Mouse (Mus musculus) MEL-GATA-1-ER (cell line): ENCODE measurements at regions not wholly inside any gene's neighbourhood (a gene's known extent, or its start where the extent isn't known, plus 50 kb on each side); places are given as distances from the start of the nearest gene placed in this dataset.

Experiments
- DNase-seq: peaks from one replicate; pipeline ENCODE4 v3.0.0-alpha.2; 2012; ENCODE audit warnings: low read depth; ENCODE audit errors: extremely low read depth

DNA sequence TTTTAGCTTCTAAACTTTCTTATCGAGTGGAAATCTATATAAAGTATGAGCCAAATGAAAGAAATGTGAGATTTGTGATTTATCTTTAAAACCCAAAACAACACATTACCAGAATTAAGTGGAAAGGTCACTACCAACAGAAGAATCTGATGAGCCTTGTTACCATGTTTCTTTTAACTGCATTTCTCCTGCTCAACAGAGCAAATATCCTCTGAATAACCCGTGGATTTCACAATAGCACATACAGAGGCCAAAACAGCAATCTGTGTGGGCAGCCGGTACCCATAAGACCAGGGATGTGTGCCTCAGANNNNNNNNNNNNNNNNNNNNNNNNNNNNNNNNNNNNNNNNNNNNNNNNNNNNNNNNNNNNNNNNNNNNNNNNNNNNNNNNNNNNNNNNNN, 85.3 kb downstream of the 4930444P10Rik start:
- no peak for DNase-seq

DNA sequence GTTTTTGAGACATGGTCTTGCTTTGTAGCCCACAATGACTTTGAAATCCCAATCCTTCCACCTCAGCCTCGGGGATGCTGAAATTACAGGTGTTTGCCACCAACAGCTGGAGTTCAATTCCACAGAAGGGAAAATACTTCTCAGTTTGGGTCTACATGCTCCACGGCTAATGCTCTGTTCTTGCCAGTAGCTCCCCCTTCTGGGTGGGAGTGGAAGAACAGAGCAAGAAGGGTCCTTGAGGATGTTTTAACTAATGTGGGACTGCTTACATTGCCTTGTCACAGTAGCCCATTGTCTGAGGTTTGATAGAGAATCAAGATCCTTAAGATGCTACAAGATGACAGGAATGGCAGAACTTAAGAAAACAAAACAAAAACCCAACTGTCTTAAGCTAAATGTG, 86.2 kb downstream of the 4930444P10Rik start:
- DNase-seq = no peak

DNA sequence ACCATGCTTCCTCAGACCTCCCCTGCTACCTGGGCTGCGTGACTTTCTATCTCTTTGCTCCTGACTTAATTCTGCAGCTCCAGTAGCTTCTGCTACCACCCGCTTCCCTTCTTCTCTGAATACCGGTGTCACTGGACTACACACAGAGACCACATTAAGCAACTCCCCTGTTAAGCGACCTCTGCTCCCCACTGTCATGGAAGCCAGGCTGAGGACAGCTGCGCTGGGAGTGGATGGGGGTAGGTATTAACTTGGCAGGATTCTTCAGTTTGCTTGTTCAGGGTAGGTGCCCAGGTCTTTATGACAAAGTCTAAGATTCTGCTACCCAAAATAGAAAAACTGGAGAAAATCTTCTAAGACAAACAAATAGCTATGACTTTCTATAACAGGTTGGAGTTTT, 96.0 kb downstream of the 4930444P10Rik start:
- DNase-seq = no peak

DNA sequence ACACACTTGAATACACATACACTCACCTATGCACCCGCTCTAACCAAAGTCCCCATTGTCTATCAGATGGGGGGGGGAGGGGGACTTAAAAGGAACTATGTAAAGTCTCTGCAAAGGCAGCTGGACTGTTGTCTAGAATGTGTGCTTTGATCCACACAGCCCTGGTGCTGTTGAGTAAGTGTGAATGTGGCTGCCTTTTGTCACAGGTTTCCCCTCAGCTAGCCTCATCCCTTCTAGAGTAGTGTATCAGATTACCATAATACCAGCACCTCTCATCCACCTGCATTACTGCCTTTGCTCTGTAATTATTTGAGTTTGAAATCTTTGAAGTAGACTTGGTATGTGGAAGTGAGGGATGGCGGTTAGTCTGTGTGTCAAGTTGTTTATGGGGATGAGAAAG, 96.8 kb downstream of the 4930444P10Rik start:
- DNase-seq = no peak

DNA sequence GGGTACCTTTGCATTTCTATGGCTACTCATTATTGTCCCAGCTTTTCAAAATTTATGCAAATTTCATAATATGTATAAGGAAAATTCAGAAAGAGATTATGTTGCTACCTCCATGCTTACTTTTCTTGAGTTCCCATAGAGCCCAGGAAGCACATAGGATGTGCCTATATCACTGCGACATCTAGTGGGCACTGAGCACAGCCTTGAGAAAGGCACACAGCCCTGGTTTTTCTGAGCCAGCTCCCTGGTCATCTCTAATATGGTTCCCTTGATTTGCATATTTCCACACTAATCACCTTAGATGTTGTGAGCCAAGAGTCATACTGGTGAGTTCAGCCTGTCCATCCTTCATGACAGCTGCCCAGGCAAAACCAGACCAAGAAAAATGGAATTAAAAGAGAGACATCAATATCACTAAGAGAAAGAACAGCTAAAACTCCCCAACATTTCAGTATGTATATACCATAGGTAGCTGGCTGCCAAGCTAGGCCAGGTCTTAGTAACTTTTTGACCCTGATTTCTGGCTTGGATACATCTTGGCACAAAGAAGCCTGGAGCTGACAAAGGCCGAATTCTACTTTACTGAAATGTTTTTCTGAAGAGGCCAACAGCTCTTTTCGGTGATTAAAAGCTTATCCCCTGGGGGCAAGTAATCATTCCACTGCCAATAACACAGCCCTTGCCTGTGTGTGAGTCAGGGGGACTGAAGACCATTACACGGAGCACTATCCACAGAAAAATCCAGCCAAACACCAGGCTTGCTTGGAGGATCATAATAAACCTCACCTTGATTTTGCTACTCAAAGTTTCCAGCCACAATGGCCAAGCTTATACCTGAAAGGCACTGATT, 99.3 kb downstream of the 4930444P10Rik start:
- DNase-seq = no peak

DNA sequence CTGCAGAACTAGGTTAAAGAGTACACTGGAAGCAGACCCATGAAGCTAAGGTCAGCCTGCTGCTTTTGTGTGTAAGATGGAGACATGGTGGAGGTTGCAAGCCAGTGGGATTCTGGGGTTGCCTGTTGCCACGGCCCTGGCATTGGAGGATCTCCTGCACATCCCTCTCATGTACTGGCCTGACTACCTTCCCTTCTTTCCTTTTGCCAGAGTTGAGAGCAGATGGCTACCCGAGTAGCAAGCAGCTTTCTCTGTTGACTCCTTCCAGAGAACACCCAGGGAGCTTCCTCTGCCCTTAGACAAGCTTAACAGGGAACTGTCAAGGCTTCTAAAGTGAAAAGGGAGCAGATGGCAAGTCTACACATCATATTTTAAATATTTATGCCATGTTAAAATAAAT, 102.1 kb downstream of the 4930444P10Rik start:
- DNase-seq = no peak

DNA sequence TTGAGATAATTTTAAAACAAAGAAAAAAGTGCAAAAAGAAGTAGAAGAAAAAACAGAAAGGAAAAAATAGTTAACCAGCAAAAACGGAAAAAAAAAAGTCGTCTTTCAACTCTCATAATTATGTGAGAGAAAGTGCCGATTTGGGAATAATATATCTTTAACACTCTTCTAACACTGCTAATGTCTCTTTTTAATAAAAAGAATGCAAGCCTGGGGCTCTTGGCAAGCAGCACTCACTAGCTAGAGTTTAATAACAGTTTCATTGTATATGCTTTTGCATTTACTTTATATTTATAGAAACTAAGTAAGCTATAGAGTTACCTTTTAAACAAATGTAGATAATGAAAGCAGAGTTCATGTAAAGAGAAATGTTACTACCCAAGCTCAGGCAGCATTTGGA, 107.5 kb downstream of the 4930444P10Rik start:
- DNase-seq = no peak

DNA sequence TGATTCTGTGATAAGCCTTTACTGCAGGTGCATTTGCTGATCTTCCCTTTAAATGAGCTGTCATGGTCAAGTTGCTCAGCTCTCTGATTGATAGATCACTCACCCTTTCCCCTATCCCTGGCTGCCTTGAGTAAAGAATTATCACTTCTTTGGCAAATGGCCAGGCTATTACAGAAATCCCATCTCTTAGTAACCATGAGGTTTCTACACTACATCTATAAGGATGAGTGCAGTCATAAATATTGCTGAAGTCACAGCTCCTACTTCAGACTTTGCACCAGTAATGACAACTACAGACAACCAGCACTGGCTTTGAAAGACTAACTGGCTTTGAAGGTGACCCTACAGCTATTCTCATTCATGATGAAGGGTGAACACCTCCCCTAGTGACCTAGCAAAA, 113.8 kb downstream of the 4930444P10Rik start:
- DNase-seq = no peak

DNA sequence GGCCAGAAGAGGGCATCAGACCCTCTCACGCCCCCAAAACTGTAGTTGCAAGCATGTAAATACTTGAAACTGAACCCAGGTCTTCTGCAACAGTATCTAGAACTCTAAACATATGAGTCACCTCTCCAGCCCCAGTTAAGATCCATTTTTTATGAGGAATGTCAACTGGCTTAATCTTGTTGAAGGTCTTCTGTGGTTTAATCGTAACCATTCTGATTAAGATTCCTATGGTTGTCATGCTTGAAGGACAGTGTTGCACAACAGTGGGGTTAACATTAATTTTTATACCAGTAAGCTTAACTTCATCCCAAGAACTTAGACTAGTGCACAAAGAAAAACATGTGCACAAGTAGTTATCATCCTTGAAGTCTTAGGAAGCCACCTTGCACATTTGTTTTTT, 133.5 kb downstream of the 4930444P10Rik start:
- no peak for DNase-seq

DNA sequence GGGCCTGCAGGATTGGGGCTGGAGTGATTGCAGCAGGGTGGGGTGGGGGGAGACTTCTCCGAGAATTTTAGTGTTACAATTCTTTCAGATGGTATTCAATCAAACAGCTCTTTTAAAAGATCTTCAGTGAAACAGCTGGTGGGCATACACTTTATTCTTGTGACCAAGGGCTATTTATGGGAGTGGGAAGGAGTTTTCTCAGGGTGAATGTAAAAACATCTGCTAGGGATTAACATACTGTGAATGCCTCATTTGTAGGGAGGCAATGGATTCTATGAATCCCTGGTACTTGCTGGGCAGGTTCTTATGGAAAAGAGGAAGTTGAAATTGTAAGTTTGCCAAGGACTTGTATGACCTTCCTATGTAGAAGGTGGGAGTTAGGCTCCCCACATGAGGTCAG, 134.5 kb downstream of the 4930444P10Rik start:
- peak; percentile 12 for DNase-seq

DNA sequence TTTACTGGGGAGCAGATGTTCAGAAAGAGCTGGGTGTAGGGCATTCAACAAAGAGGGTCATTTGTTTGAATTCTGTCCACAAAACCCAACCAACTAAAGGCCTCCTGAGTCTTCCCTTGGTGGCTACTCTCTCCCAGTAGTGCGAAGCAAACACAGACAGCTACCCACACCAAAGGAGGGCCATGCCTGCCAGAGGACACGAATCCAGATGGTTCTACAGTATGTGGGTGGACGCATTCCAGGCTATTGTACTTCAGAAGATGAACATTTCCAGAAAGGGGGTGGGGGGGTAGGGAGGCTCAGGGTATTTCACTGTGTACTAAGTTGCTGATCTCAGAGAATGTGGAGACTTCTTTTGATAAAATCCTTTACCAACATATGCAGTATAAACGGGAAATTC, 149.5 kb downstream of the 4930444P10Rik start:
- no peak for DNase-seq

DNA sequence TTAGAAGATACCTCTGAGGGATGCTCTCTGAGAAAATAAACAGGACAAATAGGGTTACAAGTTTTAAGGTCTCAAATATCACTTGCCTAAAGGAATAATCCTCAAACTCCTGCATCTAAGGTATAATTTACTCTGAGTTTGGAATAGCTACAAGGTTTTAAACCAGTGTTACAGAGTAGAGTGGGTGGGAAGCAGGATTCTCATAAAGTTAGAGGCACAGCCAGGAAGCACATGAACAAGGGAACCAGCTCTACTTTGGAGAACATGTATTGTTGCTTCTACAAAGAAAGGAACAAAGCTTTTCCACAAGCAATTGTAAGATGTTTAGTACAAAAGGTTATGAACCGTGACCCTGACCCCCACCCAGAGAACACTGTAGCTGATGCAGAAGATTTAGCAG, 150.1 kb downstream of the 4930444P10Rik start:
- no peak for DNase-seq
